Mouse (Mus musculus): ENCODE data around the gene Flt3l. TPM values are rescaled to one million over a fixed set of nuclear protein-coding genes. Genes with fewer than 3 reads are reported as not detected.
A peak's percentile ranks its signal among the peaks of the same experiment; 100 is the strongest.

Flt3l gene
- polyA plus RNA-seq, 1 experiment, result 7.2 TPM

DNA sequence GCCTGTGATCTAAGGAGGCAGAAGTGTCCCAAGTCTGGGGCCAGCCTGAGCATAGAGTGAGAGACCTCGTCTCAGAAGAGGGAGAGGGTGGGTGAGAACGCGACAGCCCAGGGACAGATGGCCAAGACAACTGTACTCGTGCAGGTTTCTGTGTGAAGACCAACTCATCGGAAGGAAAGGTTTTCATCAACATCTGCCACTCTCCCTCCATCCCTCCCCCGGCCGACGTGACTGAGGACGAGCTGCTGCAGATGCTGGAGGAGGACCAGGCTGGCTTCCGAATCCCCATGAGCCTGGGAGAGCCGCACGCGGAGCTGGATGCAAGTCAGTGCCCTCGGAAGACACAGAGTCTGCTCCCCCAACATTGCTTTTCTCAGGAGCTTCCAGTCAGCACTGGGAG lies 21.2 kb upstream of the Flt3l start:
- Histone ChIP-seq H3K4me3 (no peak overlapping the region), H3K27me3 (ENCODE audit: control insufficient read depth, insufficient read depth, insufficient read length) (no peaks in the 10 kb centered on the region), H3K79me2 (ENCODE audit: control insufficient read depth, insufficient read depth) (peaks cover 3% of the 10 kb centered on the region), H3ac (ENCODE audit: control insufficient read depth, insufficient read length) (no peak overlapping the region), H3K36me3 (ENCODE audit: control insufficient read depth, insufficient read depth) (no peaks in the 10 kb centered on the region), H3K4me2 (ENCODE audit: low read depth) (no peak overlapping the region)
- no peak for TF ChIP-seq MYOD1 (IDR thresholded peaks at IDR 0.05; ENCODE audit: control insufficient read depth in 1 of 3, insufficient read length in 2 of 3, low read depth in 2 of 3)
- no peak for TF ChIP-seq MYOG (IDR thresholded peaks at IDR 0.05; ENCODE audit: control insufficient read depth in 1 of 3, insufficient read depth in 1 of 3, insufficient read length in 2 of 3, low read depth in 2 of 3)
- no peak for TF ChIP-seq TCF12 (IDR thresholded peaks at IDR 0.05; ENCODE audit: insufficient read depth, poor library complexity, severe bottlenecking)
- no peak for TF ChIP-seq REST (IDR thresholded peaks at IDR 0.05; ENCODE audit: insufficient read depth, insufficient read length)
- TF ChIP-seq MAX (IDR thresholded peaks at IDR 0.05; ENCODE audit: low read depth), result no peak
- no peak for TF ChIP-seq POLR2AphosphoS2 (IDR thresholded peaks at IDR 0.05; ENCODE audit: insufficient read length, low read depth)
- TF ChIP-seq CEBPB (IDR thresholded peaks at IDR 0.05; ENCODE audit: insufficient read depth, poor library complexity, severe bottlenecking), result no peak
- TF ChIP-seq E2F4 (IDR thresholded peaks at IDR 0.05; ENCODE audit: insufficient read depth), result no peak
- TF ChIP-seq POLR2A (IDR thresholded peaks at IDR 0.05; ENCODE audit: insufficient read length, low read depth), result no peak
- no peak for TF ChIP-seq SRF (IDR thresholded peaks at IDR 0.05; ENCODE audit: control insufficient read depth, insufficient read length, low read depth)
- TF ChIP-seq TCF3 (IDR thresholded peaks at IDR 0.05; ENCODE audit: insufficient read length, low read depth), result no peak
- TF ChIP-seq USF1 (IDR thresholded peaks at IDR 0.05; ENCODE audit: low read depth), result no peak

DNA sequence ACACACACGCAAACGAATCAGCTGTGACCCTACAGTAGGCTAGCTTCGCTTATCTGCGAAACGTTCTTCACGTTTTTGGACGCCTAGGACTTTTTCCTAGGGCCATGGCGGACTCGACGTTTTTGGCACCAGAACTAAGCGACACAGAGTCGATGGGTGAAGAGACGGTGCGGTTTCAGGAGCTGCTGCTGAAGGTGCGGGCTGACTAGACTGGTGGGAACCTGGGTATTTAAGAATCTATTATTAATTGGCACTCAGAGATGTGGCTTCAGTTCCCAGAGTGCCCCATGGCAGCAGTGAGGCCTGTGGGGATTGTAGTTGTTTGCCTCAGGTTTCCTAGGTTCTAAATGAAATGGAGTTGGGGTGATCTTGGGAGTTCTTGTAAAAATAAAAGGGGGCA lies 20.0 kb upstream of the Flt3l start:
- H3K36me3 ChIP-seq (ENCODE audit: control insufficient read depth, insufficient read depth), result no peaks in the 10 kb centered on the region
- peaks cover 3% of the 10 kb centered on the region for H3K79me2 ChIP-seq (ENCODE audit: control insufficient read depth, insufficient read depth)
- no peak for TF ChIP-seq MAX (IDR thresholded peaks at IDR 0.05; ENCODE audit: low read depth)
- TF ChIP-seq MYOG (IDR thresholded peaks at IDR 0.05; ENCODE audit: control insufficient read depth in 1 of 3, insufficient read depth in 1 of 3, insufficient read length in 2 of 3, low read depth in 2 of 3), result no peak
- no peak for TF ChIP-seq SRF (IDR thresholded peaks at IDR 0.05; ENCODE audit: control insufficient read depth, insufficient read length, low read depth)
- no peak for TF ChIP-seq POLR2AphosphoS2 (IDR thresholded peaks at IDR 0.05; ENCODE audit: insufficient read length, low read depth)
- no peak for TF ChIP-seq USF1 (IDR thresholded peaks at IDR 0.05; ENCODE audit: low read depth)
- no peak for TF ChIP-seq POLR2A (IDR thresholded peaks at IDR 0.05; ENCODE audit: insufficient read length, low read depth)
- no peak for TF ChIP-seq REST (IDR thresholded peaks at IDR 0.05; ENCODE audit: insufficient read depth, insufficient read length)
- no peak for TF ChIP-seq E2F4 (IDR thresholded peaks at IDR 0.05; ENCODE audit: insufficient read depth)
- no peak for TF ChIP-seq TCF12 (IDR thresholded peaks at IDR 0.05; ENCODE audit: insufficient read depth, poor library complexity, severe bottlenecking)
- TF ChIP-seq TCF3 (IDR thresholded peaks at IDR 0.05; ENCODE audit: insufficient read length, low read depth), result no peak
- TF ChIP-seq MYOD1 (IDR thresholded peaks at IDR 0.05; ENCODE audit: control insufficient read depth in 1 of 3, insufficient read length in 2 of 3, low read depth in 2 of 3), result no peak
- H3K4me3 ChIP-seq, result no peak overlapping the region
- no peaks in the 10 kb centered on the region for H3K27me3 ChIP-seq (ENCODE audit: control insufficient read depth, insufficient read depth, insufficient read length)
- no peak overlapping the region for H3K4me2 ChIP-seq (ENCODE audit: low read depth)
- no peak overlapping the region for H3ac ChIP-seq (ENCODE audit: control insufficient read depth, insufficient read length)

DNA sequence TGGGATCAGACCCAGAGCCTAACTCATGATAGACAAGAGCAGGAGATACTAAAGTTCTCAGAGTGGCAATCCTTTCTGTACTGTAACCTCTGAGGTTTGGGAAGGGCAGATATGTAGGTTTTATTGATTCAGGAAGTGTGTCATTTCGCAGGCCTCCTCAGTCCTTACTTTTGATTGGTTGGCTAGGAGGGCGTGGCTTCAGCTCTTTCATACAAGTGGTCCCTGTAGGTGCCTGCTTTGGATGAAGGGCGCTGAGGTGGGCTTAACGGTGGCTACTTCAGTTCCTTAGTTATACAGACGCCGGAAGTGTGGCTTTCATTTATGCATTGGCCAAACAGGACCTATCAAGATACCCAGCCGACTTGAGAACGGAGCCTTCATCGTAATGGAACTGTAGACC lies 19.4 kb upstream of the Flt3l start:
- peak overlapping the region; percentile 64 for H3K4me2 ChIP-seq (ENCODE audit: low read depth)
- no peaks in the 10 kb centered on the region for H3K36me3 ChIP-seq (ENCODE audit: control insufficient read depth, insufficient read depth)
- TF ChIP-seq E2F4 (IDR thresholded peaks at IDR 0.05; ENCODE audit: insufficient read depth) (no peak), CEBPB (IDR thresholded peaks at IDR 0.05; ENCODE audit: insufficient read depth, poor library complexity, severe bottlenecking) (no peak), TCF12 (IDR thresholded peaks at IDR 0.05; ENCODE audit: insufficient read depth, poor library complexity, severe bottlenecking) (no peak), POLR2A (IDR thresholded peaks at IDR 0.05; ENCODE audit: insufficient read length, low read depth) (no peak), REST (IDR thresholded peaks at IDR 0.05; ENCODE audit: insufficient read depth, insufficient read length) (no peak), MAX (IDR thresholded peaks at IDR 0.05; ENCODE audit: low read depth) (no peak), MYOD1 (IDR thresholded peaks at IDR 0.05; ENCODE audit: control insufficient read depth in 1 of 3, insufficient read length in 2 of 3, low read depth in 2 of 3) (no peak), MYOG (IDR thresholded peaks at IDR 0.05; ENCODE audit: control insufficient read depth in 1 of 3, insufficient read depth in 1 of 3, insufficient read length in 2 of 3, low read depth in 2 of 3) (no peak), USF1 (IDR thresholded peaks at IDR 0.05; ENCODE audit: low read depth) (no peak), TCF3 (IDR thresholded peaks at IDR 0.05; ENCODE audit: insufficient read length, low read depth) (no peak), POLR2AphosphoS2 (IDR thresholded peaks at IDR 0.05; ENCODE audit: insufficient read length, low read depth) (no peak), SRF (IDR thresholded peaks at IDR 0.05; ENCODE audit: control insufficient read depth, insufficient read length, low read depth) (no peak)
- peaks cover 3% of the 10 kb centered on the region for H3K79me2 ChIP-seq (ENCODE audit: control insufficient read depth, insufficient read depth)
- no peaks in the 10 kb centered on the region for H3K27me3 ChIP-seq (ENCODE audit: control insufficient read depth, insufficient read depth, insufficient read length)
- H3ac ChIP-seq (ENCODE audit: control insufficient read depth, insufficient read length), result no peak overlapping the region
- H3K4me3 ChIP-seq, result no peak overlapping the region

DNA sequence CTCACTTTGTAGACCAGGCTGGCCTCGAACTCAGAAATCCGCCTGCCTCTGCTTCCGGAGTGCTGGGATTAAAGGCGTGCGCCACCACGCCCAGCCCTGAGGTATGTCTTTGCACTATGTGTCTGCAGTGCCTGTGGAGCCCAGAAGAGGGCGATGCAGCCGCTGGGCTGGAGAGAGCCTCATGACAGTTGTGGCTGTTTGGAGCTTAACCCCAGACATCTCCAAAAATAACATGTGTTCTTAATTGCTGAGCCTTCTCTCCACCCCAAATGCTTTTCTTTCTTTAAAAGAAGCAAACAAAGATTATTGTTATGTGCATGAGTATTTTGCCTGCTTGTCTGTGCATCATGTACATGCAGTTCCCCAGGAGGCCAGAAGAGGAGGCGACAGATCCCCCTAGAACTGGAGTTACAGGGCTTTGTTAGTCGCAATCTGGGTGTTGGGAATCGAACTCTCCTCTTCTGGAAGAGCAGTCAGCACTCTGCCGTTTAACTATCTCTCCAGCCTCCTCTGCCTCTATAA lies 18.8 kb upstream of the Flt3l start:
- TF ChIP-seq SRF (IDR thresholded peaks at IDR 0.05; ENCODE audit: control insufficient read depth, insufficient read length, low read depth) (no peak), CEBPB (IDR thresholded peaks at IDR 0.05; ENCODE audit: insufficient read depth, poor library complexity, severe bottlenecking) (no peak), TCF12 (IDR thresholded peaks at IDR 0.05; ENCODE audit: insufficient read depth, poor library complexity, severe bottlenecking) (no peak), MAX (IDR thresholded peaks at IDR 0.05; ENCODE audit: low read depth) (no peak), MYOG (IDR thresholded peaks at IDR 0.05; ENCODE audit: control insufficient read depth in 1 of 3, insufficient read depth in 1 of 3, insufficient read length in 2 of 3, low read depth in 2 of 3) (no peak), MYOD1 (IDR thresholded peaks at IDR 0.05; ENCODE audit: control insufficient read depth in 1 of 3, insufficient read length in 2 of 3, low read depth in 2 of 3) (no peak), REST (IDR thresholded peaks at IDR 0.05; ENCODE audit: insufficient read depth, insufficient read length) (no peak), POLR2A (IDR thresholded peaks at IDR 0.05; ENCODE audit: insufficient read length, low read depth) (no peak), E2F4 (IDR thresholded peaks at IDR 0.05; ENCODE audit: insufficient read depth) (no peak), POLR2AphosphoS2 (IDR thresholded peaks at IDR 0.05; ENCODE audit: insufficient read length, low read depth) (no peak), TCF3 (IDR thresholded peaks at IDR 0.05; ENCODE audit: insufficient read length, low read depth) (no peak), USF1 (IDR thresholded peaks at IDR 0.05; ENCODE audit: low read depth) (no peak)
- H3K27me3 ChIP-seq (ENCODE audit: control insufficient read depth, insufficient read depth, insufficient read length), result no peaks in the 10 kb centered on the region
- peak overlapping the region; percentile 86 for H3K4me3 ChIP-seq
- H3K4me2 ChIP-seq (ENCODE audit: low read depth), result peak overlapping the region; percentile 64
- H3K36me3 ChIP-seq (ENCODE audit: control insufficient read depth, insufficient read depth), result no peaks in the 10 kb centered on the region
- H3K79me2 ChIP-seq (ENCODE audit: control insufficient read depth, insufficient read depth), result peaks cover 3% of the 10 kb centered on the region
- no peak overlapping the region for H3ac ChIP-seq (ENCODE audit: control insufficient read depth, insufficient read length)

Measured in myocyte (in vitro differentiated cells).